Mouse (Mus musculus): ENCODE data around the gene Eif4g2. TPM values are rescaled to one million over a fixed set of nuclear protein-coding genes. Genes with fewer than 3 reads are reported as not detected.

The Eif4g2 gene
- polyA plus RNA-seq (2015; fragmentation: Nextera tagmentation; extraction: Ambion mirVana) = 856 and 968 TPM in 2 replicates

- Histone ChIP-seq H3K9me3 (ENCODE audit: low read length) (no peaks in the 10 kb centered on the region), H3K9ac (replicated peaks; ENCODE audit: low read length) (peak within 1 kb of the TSS; percentile 94), H3K4me1 (ENCODE audit: insufficient read depth, low read length) (peaks cover 17% of the 10 kb centered on the region), H3K4me3 (ENCODE audit: low read length) (peak within 1 kb of the TSS; percentile 95), H3K4me2 (replicated peaks; ENCODE audit: low read depth, low read length) (peak within 1 kb of the TSS; percentile 80), H3K27ac (ENCODE audit: low read length) (peak within 1 kb of the TSS; percentile 98), H3K36me3 (ENCODE audit: insufficient read depth, low read length) (peaks cover 30% of the 10 kb centered on the region), H3K27me3 (ENCODE audit: insufficient read depth, low read length) (no peaks in the 10 kb centered on the region)
- peak; percentile 99 for ATAC-seq (ENCODE audit: low FRiP score, low TSS enrichment)
- WGBS = under 1% methylated on average over 67 of the region's 70 CpGs
Observed at GRCm38 (mm10) chr7:111082822-111083732, at the start of gene Eif4g2. Gene Eif4g2, minus strand, starts transcription at chr7:111083030.

GRCm38 (mm10) chr7:111132596-111132995 is 49.8 kb upstream of the Eif4g2 start:
- Histone ChIP-seq H3K27ac (ENCODE audit: low read length) (no peak overlapping the region), H3K9me3 (ENCODE audit: low read length) (no peaks in the 10 kb centered on the region), H3K9ac (replicated peaks; ENCODE audit: low read length) (no peak overlapping the region), H3K27me3 (ENCODE audit: insufficient read depth, low read length) (no peaks in the 10 kb centered on the region), H3K4me3 (ENCODE audit: low read length) (no peak overlapping the region), H3K36me3 (ENCODE audit: insufficient read depth, low read length) (no peaks in the 10 kb centered on the region), H3K4me2 (replicated peaks; ENCODE audit: low read depth, low read length) (no peak overlapping the region), H3K4me1 (ENCODE audit: insufficient read depth, low read length) (no peaks in the 10 kb centered on the region)
- ATAC-seq (ENCODE audit: low FRiP score, low TSS enrichment) = no peak
- WGBS = 66% methylated on average over 2 of the region's 2 CpGs

GRCm38 (mm10) chr7:111126636-111127395 is 44.0 kb upstream of the Eif4g2 start:
- peaks cover 2% of the 10 kb centered on the region for H3K4me1 ChIP-seq (ENCODE audit: insufficient read depth, low read length)
- H3K27me3 ChIP-seq (ENCODE audit: insufficient read depth, low read length) = no peaks in the 10 kb centered on the region
- no peaks in the 10 kb centered on the region for H3K36me3 ChIP-seq (ENCODE audit: insufficient read depth, low read length)
- no peak overlapping the region for H3K4me3 ChIP-seq (ENCODE audit: low read length)
- 83% methylated on average over 3 of the region's 3 CpGs for WGBS
- no peak overlapping the region for H3K9ac ChIP-seq (replicated peaks; ENCODE audit: low read length)
- no peak for ATAC-seq (ENCODE audit: low FRiP score, low TSS enrichment)
- no peak overlapping the region for H3K27ac ChIP-seq (ENCODE audit: low read length)
- H3K9me3 ChIP-seq (ENCODE audit: low read length) = no peaks in the 10 kb centered on the region
- H3K4me2 ChIP-seq (replicated peaks; ENCODE audit: low read depth, low read length) = no peak overlapping the region

- Histone ChIP-seq H3K36me3 (ENCODE audit: insufficient read depth, low read length) (no peaks in the 10 kb centered on the region), H3K9ac (replicated peaks; ENCODE audit: low read length) (no peak overlapping the region), H3K9me3 (ENCODE audit: low read length) (no peaks in the 10 kb centered on the region), H3K4me1 (ENCODE audit: insufficient read depth, low read length) (peaks cover 8% of the 10 kb centered on the region), H3K4me2 (replicated peaks; ENCODE audit: low read depth, low read length) (no peak overlapping the region), H3K4me3 (ENCODE audit: low read length) (no peak overlapping the region), H3K27me3 (ENCODE audit: insufficient read depth, low read length) (no peaks in the 10 kb centered on the region), H3K27ac (ENCODE audit: low read length) (no peak overlapping the region)
- no peak for ATAC-seq (ENCODE audit: low FRiP score, low TSS enrichment)
- 91% methylated on average over 2 of the region's 2 CpGs for WGBS
Observed at GRCm38 (mm10) chr7:111123761-111124546, 41.1 kb upstream of the Eif4g2 start.

- H3K27me3 ChIP-seq (ENCODE audit: insufficient read depth, low read length) = no peaks in the 10 kb centered on the region
- H3K4me2 ChIP-seq (replicated peaks; ENCODE audit: low read depth, low read length) = peak overlapping the region; percentile 88
- peaks cover 8% of the 10 kb centered on the region for H3K4me1 ChIP-seq (ENCODE audit: insufficient read depth, low read length)
- peak overlapping the region; percentile 99 for H3K27ac ChIP-seq (ENCODE audit: low read length)
- peak; percentile 100 for ATAC-seq (ENCODE audit: low FRiP score, low TSS enrichment)
- H3K4me3 ChIP-seq (ENCODE audit: low read length) = peak overlapping the region; percentile 75
- 0% methylated on average over 44 of the region's 44 CpGs for WGBS
- H3K36me3 ChIP-seq (ENCODE audit: insufficient read depth, low read length) = no peaks in the 10 kb centered on the region
- no peaks in the 10 kb centered on the region for H3K9me3 ChIP-seq (ENCODE audit: low read length)
- H3K9ac ChIP-seq (replicated peaks; ENCODE audit: low read length) = peak overlapping the region; percentile 95
Observed at GRCm38 (mm10) chr7:111122531-111123130, 39.8 kb upstream of the Eif4g2 start.

GRCm38 (mm10) chr7:111122084-111122530 is 39.3 kb upstream of the Eif4g2 start:
- peak overlapping the region; percentile 99 for H3K27ac ChIP-seq (ENCODE audit: low read length)
- H3K36me3 ChIP-seq (ENCODE audit: insufficient read depth, low read length) = no peaks in the 10 kb centered on the region
- H3K9me3 ChIP-seq (ENCODE audit: low read length) = no peaks in the 10 kb centered on the region
- H3K4me3 ChIP-seq (ENCODE audit: low read length) = peak overlapping the region; percentile 75
- ATAC-seq (ENCODE audit: low FRiP score, low TSS enrichment) = peak; percentile 90
- under 1% methylated on average over 34 of the region's 34 CpGs for WGBS
- H3K4me2 ChIP-seq (replicated peaks; ENCODE audit: low read depth, low read length) = peak overlapping the region; percentile 88
- H3K9ac ChIP-seq (replicated peaks; ENCODE audit: low read length) = peak overlapping the region; percentile 95
- H3K4me1 ChIP-seq (ENCODE audit: insufficient read depth, low read length) = peaks cover 8% of the 10 kb centered on the region
- H3K27me3 ChIP-seq (ENCODE audit: insufficient read depth, low read length) = no peaks in the 10 kb centered on the region

GRCm38 (mm10) chr7:111121522-111121921 is 38.7 kb upstream of the Eif4g2 start:
- no peak for ATAC-seq (ENCODE audit: low FRiP score, low TSS enrichment)
- Histone ChIP-seq H3K27me3 (ENCODE audit: insufficient read depth, low read length) (no peaks in the 10 kb centered on the region), H3K4me2 (replicated peaks; ENCODE audit: low read depth, low read length) (peak overlapping the region; percentile 88), H3K4me3 (ENCODE audit: low read length) (peak overlapping the region; percentile 75), H3K9ac (replicated peaks; ENCODE audit: low read length) (peak overlapping the region; percentile 95), H3K27ac (ENCODE audit: low read length) (peak overlapping the region; percentile 99), H3K9me3 (ENCODE audit: low read length) (no peaks in the 10 kb centered on the region), H3K4me1 (ENCODE audit: insufficient read depth, low read length) (peaks cover 8% of the 10 kb centered on the region), H3K36me3 (ENCODE audit: insufficient read depth, low read length) (no peaks in the 10 kb centered on the region)
- 28% methylated on average over 9 of the region's 9 CpGs for WGBS

GRCm38 (mm10) chr7:111109561-111109960 is 26.7 kb upstream of the Eif4g2 start:
- Histone ChIP-seq H3K27me3 (ENCODE audit: insufficient read depth, low read length) (no peaks in the 10 kb centered on the region), H3K36me3 (ENCODE audit: insufficient read depth, low read length) (peaks cover 5% of the 10 kb centered on the region), H3K4me3 (ENCODE audit: low read length) (no peak overlapping the region), H3K4me1 (ENCODE audit: insufficient read depth, low read length) (no peaks in the 10 kb centered on the region), H3K9me3 (ENCODE audit: low read length) (no peaks in the 10 kb centered on the region), H3K9ac (replicated peaks; ENCODE audit: low read length) (no peak overlapping the region), H3K27ac (ENCODE audit: low read length) (no peak overlapping the region), H3K4me2 (replicated peaks; ENCODE audit: low read depth, low read length) (no peak overlapping the region)
- WGBS = 83% methylated on average over 2 of the region's 2 CpGs
- ATAC-seq (ENCODE audit: low FRiP score, low TSS enrichment) = no peak

- 94% methylated on average over 2 of the region's 2 CpGs for WGBS
- H3K27ac ChIP-seq (ENCODE audit: low read length) = no peak overlapping the region
- H3K27me3 ChIP-seq (ENCODE audit: insufficient read depth, low read length) = no peaks in the 10 kb centered on the region
- no peaks in the 10 kb centered on the region for H3K9me3 ChIP-seq (ENCODE audit: low read length)
- H3K4me1 ChIP-seq (ENCODE audit: insufficient read depth, low read length) = no peaks in the 10 kb centered on the region
- ATAC-seq (ENCODE audit: low FRiP score, low TSS enrichment) = no peak
- H3K4me3 ChIP-seq (ENCODE audit: low read length) = no peak overlapping the region
- peaks cover 4% of the 10 kb centered on the region for H3K36me3 ChIP-seq (ENCODE audit: insufficient read depth, low read length)
- no peak overlapping the region for H3K9ac ChIP-seq (replicated peaks; ENCODE audit: low read length)
- no peak overlapping the region for H3K4me2 ChIP-seq (replicated peaks; ENCODE audit: low read depth, low read length)
Observed at GRCm38 (mm10) chr7:111109161-111109560, 26.3 kb upstream of the Eif4g2 start.

Measured in kidney, embryonic 16.5 days (tissue).